28 mouse cellular contexts compared by ENCODE assay signal in the genomic region with DNA sequence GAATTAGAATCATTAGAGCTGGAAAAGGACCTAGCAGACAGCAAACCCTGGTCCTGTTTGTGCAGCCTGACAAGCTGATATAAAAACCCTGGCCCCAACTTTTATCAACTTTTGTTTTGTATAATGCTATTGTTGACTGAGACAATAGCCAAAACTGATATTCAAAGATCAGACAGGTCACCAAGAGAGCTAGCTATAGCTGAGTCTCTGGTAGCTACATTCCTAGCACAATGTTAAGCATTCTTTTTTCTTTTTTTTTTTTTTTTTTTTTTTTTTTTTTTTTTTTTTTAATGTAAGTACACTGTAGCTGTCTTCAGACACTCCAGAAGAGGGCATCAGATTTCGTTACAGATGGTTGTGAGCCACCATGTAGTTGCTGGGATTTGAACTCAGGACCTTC. TPM values are rescaled to one million over a fixed set of nuclear protein-coding genes. Genes with fewer than 3 reads are reported as not detected.
"Had no signal": no experiment of that assay in that cellular context is flagged by ENCODE, and none has a peak within 500 bp of the region (broad histone marks: within the 10 kb centered on the region; RNA-seq: fewer than 3 reads in every experiment).

No protein-coding gene starts in this region.

RNA-seq across cellular contexts. Expression of a gene that starts 14.3 kb away (rescaled TPM):
- total RNA-seq: common myeloid progenitor, adult 5-6 weeks; forebrain, postnatal 0 days; gastrocnemius, adult 18-20 months; gastrocnemius, adult 2 months; gastrocnemius, adult 8-10 months; gastrocnemius, postnatal 10 days; gastrocnemius, postnatal 14 days; gastrocnemius, postnatal 25 days; gastrocnemius, postnatal 36 days; gastrocnemius, postnatal 4 days; granulocyte monocyte progenitor cell, adult 5-6 weeks; heart, adult 18-20 months had no signal
- polyA plus RNA-seq: cortical plate, adult 2 months; embryonic facial prominence, embryonic 10.5 days; embryonic facial prominence, embryonic 11.5 days; embryonic facial prominence, embryonic 12.5 days; erythroblast, embryonic 14.5 days; forebrain, embryonic 10.5 days; forebrain, embryonic 11.5 days; forebrain, embryonic 12.5 days; forebrain, embryonic 13.5 days; forebrain, embryonic 14.5 days; forebrain, embryonic 15.5 days; forebrain, embryonic 16.5 days; forebrain, postnatal 0 days; frontal cortex, adult 2 months; gonadal fat pad, adult 2 months; heart, embryonic 10.5 days; heart, embryonic 11.5 days had no signal
